Mouse (Mus musculus) megakaryocyte progenitor cell, adult 5-6 weeks (primary cell): Measurements from ENCODE around the gene Ppp1r36. TPM values are rescaled to one million over a fixed set of nuclear protein-coding genes. Genes with fewer than 3 reads are reported as not detected.

Experiments
- ATAC-seq: replicated peaks from 2 replicates; pipeline ENCODE4 v1.8.0; 2016; ENCODE audit warnings: mild to moderate bottlenecking, moderate TSS enrichment, inconsistent platforms; ENCODE audit not compliant: poor library complexity
- total RNA-seq, 2 experiments: library from RNA; stranded (forward) in 1 of 2; stranded (reverse) in 1 of 2; fragments of 157-497, 149-512 nt in 1 of 2; fragments of 200-1000 nt in 1 of 2; gene quantifications; 2 replicates each; pipeline versions ENCODE4 v1.2.3 to v1.2.4; 2015 to 2017

The Ppp1r36 gene
- total RNA-seq, 2 experiments from 2014 or later: 0.72 TPM; not detected in 1

DNA sequence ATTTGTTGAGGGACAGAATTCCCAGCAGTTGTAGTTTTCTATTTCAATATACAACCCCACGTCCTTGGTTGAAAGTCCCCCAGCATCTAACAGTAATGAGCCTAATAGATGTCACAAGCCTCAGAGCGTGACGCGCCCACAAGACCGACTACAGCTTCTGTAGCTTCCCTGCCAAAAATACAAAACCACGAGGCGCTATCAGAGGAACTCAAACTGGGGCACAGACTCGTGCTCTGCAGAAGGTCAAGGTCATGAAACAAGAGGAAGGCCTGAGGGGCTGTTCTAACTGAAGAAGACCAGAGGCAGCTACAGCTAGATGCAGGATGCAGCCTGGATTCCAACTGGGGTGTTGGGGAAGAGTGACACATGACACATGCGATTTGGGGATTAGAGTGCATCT, 69.6 kb downstream of the Ppp1r36 start:
- ATAC-seq: peak; percentile 65

Other genes starting within 250 kb of the Ppp1r36 start
- not detected in 2 replicates for gene Esr2, start 240.3 kb upstream of the Ppp1r36 start, total RNA-seq (2015)
- gene Esr2, start 240.3 kb upstream of the Ppp1r36 start, total RNA-seq (2017): not detected in 2 replicates
- not detected in 2 replicates for gene Tex21, start 170.8 kb upstream of the Ppp1r36 start, total RNA-seq (2015)
- gene Tex21, start 170.8 kb upstream of the Ppp1r36 start, total RNA-seq (2017): 0.14 TPM in 1 of 2 replicates, not detected in the other
- 90.1 and 113 TPM in 2 replicates for gene Mthfd1, start 162.2 kb upstream of the Ppp1r36 start, total RNA-seq (2015)
- gene Mthfd1, start 162.2 kb upstream of the Ppp1r36 start, total RNA-seq (2017): 137 and 191 TPM in 2 replicates
- gene Akap5, start 92.6 kb upstream of the Ppp1r36 start, total RNA-seq (2015): 0.24 and 0.35 TPM in 2 replicates
- 0.25 and 0.74 TPM in 2 replicates for gene Akap5, start 92.6 kb upstream of the Ppp1r36 start, total RNA-seq (2017)
- 31.1 and 39.7 TPM in 2 replicates for gene Zbtb25, start 47.9 kb upstream of the Ppp1r36 start, total RNA-seq (2015)
- gene Zbtb25, start 47.9 kb upstream of the Ppp1r36 start, total RNA-seq (2017): 15.2 and 17.0 TPM in 2 replicates
- 14.8 and 17.7 TPM in 2 replicates for gene Zbtb1, start 47.3 kb upstream of the Ppp1r36 start, total RNA-seq (2015)
- gene Zbtb1, start 47.3 kb upstream of the Ppp1r36 start, total RNA-seq (2017): 12.7 and 18.0 TPM in 2 replicates
- 6.9 and 8.3 TPM in 2 replicates for gene Hspa2, start 13.4 kb upstream of the Ppp1r36 start, total RNA-seq (2015)
- gene Hspa2, start 13.4 kb upstream of the Ppp1r36 start, total RNA-seq (2017): 18.2 and 19.9 TPM in 2 replicates
- 11.1 and 13.6 TPM in 2 replicates for gene Plekhg3, start 113.4 kb downstream of the Ppp1r36 start, total RNA-seq (2015)
- gene Plekhg3, start 113.4 kb downstream of the Ppp1r36 start, total RNA-seq (2017): 13.7 and 13.9 TPM in 2 replicates